Mouse (Mus musculus) thymus, postnatal 4 days (tissue): Measurements from ENCODE around the gene Scgn.

Experiments used
- DNase-seq: peaks from one replicate; pipeline ENCODE4 v3.0.0; 2021

Gene Scgn

DNA sequence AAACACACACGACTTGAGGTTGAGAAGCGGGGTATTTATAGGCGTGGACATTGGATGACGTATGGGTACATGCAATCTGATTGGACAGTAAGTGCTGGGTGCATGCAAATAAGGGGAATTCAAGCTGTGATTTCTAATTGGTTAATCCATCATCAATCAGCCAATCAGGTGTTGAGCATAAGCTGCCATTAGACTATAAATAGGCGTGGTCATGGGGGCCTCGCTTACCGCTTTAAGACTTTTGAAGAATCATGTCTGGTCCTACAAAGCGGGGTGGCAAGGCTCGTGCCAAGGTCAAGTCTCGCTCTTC lies 56.8 kb downstream of the Scgn start, which contains the start of gene Hist1h2aa:
Hist1h2aa (plus strand) TSS at position 252 of the 310 bp plus-strand sequence.
- no peak for DNase-seq

DNA sequence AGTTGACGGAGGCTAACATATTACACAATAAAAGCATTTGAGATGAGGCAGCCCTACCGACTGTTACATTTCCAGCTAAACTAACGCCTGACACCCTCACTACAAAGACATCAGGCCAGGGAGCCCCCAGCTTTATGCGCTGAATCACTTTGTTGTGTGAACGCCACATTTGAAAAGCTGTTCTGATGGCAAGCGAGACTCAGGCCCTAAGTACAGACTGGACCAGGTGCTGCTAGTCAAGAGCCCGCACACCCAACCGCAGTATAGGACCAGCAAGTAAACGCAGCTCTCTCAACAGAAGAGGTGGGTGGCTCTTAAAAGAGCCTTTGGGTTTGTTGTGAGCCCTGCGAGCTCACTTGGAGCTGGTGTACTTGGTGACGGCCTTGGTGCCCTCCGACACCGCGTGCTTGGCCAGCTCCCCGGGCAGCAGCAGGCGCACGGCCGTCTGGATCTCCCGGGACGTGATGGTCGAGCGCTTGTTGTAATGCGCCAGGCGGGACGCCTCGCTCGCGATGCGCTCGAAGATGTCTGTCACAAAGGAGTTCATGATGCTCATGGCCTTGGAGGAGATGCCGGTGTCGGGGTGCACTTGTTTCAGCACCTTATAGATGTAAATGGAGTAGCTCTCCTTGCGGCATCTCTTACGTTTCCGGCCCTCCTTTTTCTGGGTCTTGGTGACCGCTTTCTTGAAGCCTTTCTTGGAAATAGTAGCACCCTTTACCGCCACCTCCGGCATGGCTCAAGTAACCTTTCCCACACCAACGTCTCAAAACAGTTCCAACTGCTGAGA lies 57.4 kb downstream of the Scgn start, which contains the start of gene Hist1h2ba:
Hist1h2ba (minus strand) TSS at position 736 of the 790 bp plus-strand sequence.
- DNase-seq: no peak

DNA sequence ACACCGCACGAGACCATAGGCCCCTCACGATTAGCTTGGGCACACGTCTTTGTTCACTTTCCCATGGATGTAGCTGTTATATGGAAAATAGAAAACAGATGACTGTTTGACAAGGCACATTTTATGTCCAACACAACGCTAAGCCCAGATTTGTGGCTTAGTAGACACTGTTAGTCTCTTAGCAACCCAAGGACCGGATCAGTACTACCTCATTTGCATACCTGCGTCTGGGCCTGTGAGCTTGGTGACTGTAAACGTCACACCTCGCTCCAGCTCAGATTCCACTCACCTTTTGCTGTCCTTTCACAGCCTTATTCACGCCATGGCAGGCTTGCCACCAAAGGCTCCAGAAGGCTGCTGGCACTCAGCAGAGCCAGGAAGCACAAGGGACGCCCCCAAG lies 60.1 kb downstream of the Scgn start:
- no peak for DNase-seq

DNA sequence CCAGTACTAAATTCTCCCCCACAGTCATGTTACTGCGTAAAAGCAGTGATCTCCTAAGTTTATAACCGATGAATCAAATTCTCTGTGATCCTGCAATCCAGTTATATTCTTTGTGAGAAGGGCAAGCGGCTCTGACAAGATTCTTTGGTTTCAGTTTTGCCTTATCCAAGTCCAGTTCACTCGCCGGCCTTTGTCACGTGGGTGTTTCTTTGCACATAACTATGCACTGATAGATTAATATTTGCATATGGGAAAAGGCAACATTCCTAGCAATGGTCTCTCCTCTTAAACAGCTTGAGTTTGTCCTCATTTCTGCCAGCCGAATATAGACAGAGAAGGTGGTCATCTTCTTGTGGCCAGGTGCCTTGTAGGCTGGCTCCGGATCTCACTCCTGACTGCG lies 60.6 kb downstream of the Scgn start:
- no peak for DNase-seq

DNA sequence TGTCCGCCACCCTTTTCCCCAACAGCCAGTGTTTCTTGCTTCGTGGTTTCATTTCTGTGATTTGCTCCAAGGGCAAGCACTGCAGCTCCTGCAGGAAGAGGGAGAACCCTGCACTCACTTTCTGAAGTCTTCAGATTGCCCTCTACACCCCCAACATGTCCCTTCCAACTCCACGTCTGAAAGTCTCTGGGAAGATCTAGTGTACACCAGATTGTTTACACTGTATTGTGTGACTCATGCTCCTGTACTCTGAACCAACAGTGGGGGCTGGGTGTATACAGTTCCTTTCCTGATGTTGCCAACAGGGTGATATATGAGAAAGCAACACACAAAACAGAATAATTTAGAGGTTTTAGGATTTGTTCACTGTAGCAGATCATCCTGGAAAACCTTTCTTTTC lies 62.4 kb downstream of the Scgn start:
- no peak for DNase-seq

DNA sequence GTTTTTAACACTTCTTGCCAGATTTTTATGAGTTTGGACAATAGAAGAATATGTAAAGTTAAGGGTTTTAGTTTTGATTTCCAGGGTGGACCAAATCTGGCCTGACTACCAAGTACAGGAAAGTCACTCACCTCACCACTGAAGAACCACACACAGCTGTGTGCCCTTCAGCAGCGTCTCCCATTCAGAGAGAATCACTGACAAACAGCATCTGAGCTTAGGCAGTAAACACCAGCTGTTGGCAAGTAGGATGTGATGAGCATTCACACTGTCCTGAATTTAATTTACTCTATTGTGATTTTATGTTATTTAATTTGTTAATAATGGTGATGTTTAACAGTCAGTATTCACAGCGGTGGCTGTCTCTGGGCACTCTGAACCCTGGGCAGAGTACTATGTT lies 65.2 kb downstream of the Scgn start:
- DNase-seq: no peak

DNA sequence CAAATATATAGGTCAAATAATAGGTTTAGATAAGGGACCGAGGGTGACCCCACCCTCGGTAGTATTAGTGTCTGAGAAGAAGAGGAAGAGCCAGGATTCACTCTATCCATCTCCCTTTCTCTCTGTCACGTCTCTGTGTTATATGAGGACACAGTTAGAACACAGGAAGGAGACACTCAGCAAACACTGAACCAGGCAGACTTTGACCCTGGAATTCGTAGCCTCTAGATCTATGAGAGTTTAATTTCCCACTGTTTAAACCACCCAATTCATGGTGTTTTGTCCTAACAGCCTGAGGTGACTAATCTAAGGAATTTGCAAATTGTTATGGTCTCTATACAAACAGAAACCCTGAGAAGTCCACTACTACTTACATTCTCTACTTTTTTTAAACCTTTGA lies 73.3 kb downstream of the Scgn start:
- no peak for DNase-seq

DNA sequence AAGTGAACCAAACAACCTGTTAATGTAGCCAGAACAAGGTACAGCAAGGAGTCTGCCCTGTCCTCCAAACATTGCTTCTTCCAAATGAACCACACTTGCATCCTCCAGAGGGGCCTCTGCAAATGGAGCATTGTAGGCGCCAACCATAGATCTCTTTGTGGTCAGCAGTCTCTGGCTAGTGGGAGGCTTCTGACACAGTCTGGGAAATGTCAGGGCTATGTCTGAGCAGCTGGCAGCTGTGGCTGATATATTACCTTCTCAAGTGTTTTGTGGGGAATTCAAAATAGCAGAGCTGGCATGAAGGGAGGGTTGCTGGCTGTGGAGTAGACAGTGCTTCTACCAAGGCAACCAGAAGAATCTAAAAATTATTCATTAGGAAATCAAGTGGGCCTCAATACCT lies 74.9 kb downstream of the Scgn start:
- no peak for DNase-seq

DNA sequence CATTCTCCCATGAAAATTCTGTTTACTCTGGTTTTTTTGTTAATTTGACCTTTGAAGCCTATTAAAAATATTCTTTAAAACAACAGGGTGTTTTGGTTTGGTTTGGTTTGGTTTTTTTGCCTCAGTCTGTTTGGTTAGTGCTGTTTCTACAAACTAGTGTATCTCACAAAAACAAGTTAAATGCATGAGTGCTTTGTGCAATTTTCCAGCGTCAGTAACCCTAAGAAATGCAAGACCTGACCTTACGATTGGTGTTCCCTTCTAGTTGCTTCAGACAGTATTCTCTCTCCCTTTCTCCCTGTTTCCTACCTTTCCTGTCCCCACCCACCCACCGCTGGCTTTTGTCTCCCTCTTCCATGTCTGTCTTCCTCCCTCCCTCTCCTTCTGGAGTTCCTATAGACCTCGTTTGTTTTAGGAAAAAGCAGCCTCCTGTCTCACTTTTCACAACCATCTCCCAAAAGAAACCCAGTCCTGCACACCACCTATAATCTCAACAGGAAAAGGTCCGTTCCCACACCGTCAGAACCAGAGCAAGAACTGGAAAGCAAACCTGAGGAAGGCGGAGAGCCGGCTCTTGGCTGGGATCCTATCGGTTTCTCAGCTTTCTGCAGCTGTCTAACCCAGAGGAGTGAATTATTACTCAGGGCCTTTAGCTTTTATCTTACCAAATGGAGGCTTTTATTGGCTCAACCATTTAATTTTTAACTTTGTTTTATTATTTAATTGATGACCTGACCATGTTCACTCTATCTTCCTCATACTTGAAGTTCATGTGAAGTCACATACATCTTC lies 76.4 kb downstream of the Scgn start, which contains the start of gene Slc17a4:
Slc17a4 (minus strand) TSS at position 634 of the 792 bp plus-strand sequence.
- no peak for DNase-seq

DNA sequence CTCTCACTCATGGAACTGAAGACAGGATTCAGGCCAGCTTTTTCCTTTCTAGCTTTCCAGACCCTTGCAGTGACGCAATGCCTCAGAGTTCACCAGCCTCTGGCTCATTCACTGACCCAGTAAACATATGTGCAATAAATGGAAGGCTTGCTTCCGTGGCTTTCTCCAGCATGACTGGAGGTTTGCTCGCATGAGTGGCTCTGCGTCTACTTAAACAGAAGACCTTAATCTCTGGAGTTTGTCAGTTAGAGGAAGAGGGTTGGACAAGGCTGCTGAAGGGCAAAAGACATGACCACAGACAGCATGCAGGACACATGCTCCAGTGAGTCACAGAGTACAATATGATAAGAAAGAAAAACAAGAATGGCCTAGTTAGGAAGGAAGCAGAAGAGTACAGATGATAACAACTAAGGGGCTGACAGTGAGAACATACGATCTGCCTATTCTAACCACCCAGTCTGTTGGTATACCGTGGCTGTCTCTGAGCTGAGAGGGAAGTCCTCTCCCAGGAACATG lies 77.2 kb downstream of the Scgn start:
- no peak for DNase-seq

DNA sequence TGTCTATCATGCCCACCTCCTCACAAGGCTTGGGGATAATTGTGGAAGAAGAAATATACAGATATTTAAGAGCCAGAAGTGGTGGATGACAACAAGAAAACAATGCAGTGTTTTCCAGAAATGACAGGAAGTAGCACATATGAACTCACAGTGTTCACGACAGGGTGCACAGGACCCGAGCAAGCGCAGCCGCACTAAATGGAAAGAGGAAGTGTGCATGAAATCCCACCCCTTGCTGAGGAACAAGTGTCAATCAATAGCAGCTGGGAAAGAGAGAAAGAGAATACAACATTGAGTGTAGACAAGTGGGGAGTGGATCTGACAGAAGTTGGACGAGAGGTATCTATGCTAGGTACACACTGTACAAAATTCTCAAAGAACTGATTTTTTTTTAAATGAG lies 79.7 kb downstream of the Scgn start:
- DNase-seq: no peak

DNA sequence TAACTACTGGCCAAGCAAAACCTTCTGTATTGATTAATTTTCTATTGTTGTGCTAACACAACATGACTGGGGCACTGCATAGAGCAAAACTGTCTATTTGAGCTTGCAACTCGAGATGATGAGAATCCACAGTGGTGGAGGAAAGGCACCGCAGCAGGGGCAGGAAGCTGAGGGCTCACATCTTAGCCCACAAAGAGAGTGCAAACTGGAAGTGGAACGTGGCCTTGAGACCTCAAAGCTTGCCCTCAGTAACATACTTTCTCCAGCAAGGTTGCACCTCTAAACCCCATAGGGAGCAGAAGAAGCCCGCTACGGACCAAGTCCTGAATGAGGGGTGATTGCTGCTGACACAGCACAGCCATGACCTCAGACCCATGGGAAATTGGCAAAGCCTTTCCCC lies 80.9 kb downstream of the Scgn start:
- peak; percentile 34 for DNase-seq

DNA sequence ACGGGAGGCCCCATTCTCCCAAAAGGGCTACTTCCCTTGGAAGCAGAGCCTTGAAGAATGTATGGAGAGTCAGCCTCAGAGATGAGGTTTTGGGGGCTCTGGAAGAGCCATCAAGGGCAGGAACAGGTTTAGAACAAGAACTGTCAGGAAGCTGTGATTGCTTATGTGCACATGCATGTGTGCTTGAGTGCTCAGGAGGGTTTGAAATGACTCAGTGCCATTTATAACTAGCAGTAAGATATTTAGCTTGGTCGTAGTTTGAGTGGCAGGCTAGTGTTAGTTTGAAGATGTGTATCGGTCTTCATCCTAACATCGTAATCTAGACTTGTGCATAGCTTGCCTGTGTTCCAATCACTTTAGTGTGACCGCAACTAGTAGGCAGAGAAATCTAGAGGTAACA lies 84.1 kb downstream of the Scgn start:
- DNase-seq: no peak
